Mouse (Mus musculus): ENCODE measurements around the gene Src. TPM values are rescaled to one million over a fixed set of nuclear protein-coding genes. Genes with fewer than 3 reads are reported as not detected.

Src gene
- total RNA-seq, 2 experiments from 2014 or later = 144 to 147 TPM

- DNase-seq (ENCODE audit: extremely low spot score in 1 of 2, low spot score in 1 of 2) = no peak
These were observed 99.3 kb downstream of the Src start for GRCm38 (mm10) chr2:157517526-157517925.

GRCm38 (mm10) chr2:157518451-157518850 is 100.2 kb downstream of the Src start:
- no peak for DNase-seq (ENCODE audit: extremely low spot score in 1 of 2, low spot score in 1 of 2)

- DNase-seq (ENCODE audit: extremely low spot score in 1 of 2, low spot score in 1 of 2) = no peak
These were observed 101.2 kb downstream of the Src start for GRCm38 (mm10) chr2:157519452-157519851.

GRCm38 (mm10) chr2:157520496-157520895 is 102.3 kb downstream of the Src start:
- DNase-seq (ENCODE audit: extremely low spot score in 1 of 2, low spot score in 1 of 2) = no peak

Other genes with a start within 250 kb of the Src start
- 1 to 10 TPM; 1.3 to 2.2 TPM for gene Rbl1, start 213.9 kb upstream of the Src start, total RNA-seq (2021)
- gene Rpn2, start 139.4 kb upstream of the Src start, total RNA-seq (2021) = 100 to 1,000 TPM; 133 to 141 TPM
- 1 to 10 TPM; 1.0 to 1.2 TPM for gene Mroh8, start 138.9 kb upstream of the Src start, total RNA-seq (2021)
- under 1 TPM in 1 of 2 experiments, not detected in 1; 0.59 TPM for gene Ghrh, start 70.9 kb upstream of the Src start, total RNA-seq (2021)
- 10 to 100 TPM; 61.3 to 66.5 TPM for gene Manbal, start 50.9 kb upstream of the Src start, total RNA-seq (2021)
- gene Nnat, start 141.6 kb downstream of the Src start, total RNA-seq (2021) = 100 to 1,000 TPM; 534 to 747 TPM
- 100 to 1,000 TPM; 122 to 130 TPM for gene Blcap, start 152.8 kb downstream of the Src start, total RNA-seq (2021)

All from layer of hippocampus, postnatal 25 days (tissue).